Mouse (Mus musculus): ENCODE measurements around the gene Zscan5b. TPM values are rescaled to one million over a fixed set of nuclear protein-coding genes. Genes with fewer than 3 reads are reported as not detected.
A peak's percentile ranks its signal among the peaks of the same experiment; 100 is the strongest.
"Not testable (repeated sequence)": the region's sequence is repeated elsewhere in the genome, so short reads cannot be mapped to it uniquely, and the experiment has no call there.

The Zscan5b gene
- polyA plus RNA-seq, 1 experiment from 2014 or later, result not detected

DNA sequence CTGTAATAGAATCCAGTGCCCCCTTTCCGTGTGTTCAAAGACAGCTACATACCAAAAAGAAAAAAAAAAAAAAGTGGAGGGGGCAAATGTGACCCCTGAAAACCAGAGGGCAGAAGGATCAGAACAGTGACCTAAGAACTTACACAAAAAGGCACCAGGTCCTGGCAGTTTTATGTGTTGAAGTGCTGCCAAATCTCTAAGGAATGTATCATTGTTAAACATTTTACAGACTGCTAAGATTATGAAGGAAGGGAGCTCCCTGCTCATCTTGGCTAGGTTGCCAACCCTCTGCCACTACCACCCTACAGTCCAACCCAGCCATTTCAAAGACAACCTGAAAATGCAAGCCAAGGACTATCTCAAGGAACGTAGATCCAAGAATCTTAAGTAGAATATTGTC is 35.9 kb upstream of the Zscan5b start:
- H3K4me1 ChIP-seq (ENCODE audit: control insufficient read depth, insufficient read depth, low read length), result no peaks in the 10 kb centered on the region
- no peaks in the 10 kb centered on the region for H3K27me3 ChIP-seq (ENCODE audit: control insufficient read depth, insufficient read depth, low read length)
- H3K27ac ChIP-seq (ENCODE audit: low read length), result no peak overlapping the region
- no peak for ATAC-seq (ENCODE audit: insufficient read depth, low FRiP score)
- no peak overlapping the region for H3K4me2 ChIP-seq (ENCODE audit: low read depth, low read length)
- no peak overlapping the region for H3K9ac ChIP-seq (ENCODE audit: low read length)
- WGBS, result 87% methylated on average over 2 of the region's 2 CpGs
- H3K4me3 ChIP-seq (replicated peaks; ENCODE audit: low read length), result no peak overlapping the region
- H3K36me3 ChIP-seq (ENCODE audit: control insufficient read depth, insufficient read depth, low read length), result peaks cover 34% of the 10 kb centered on the region
- no peaks in the 10 kb centered on the region for H3K9me3 ChIP-seq (replicated peaks; ENCODE audit: control insufficient read depth, low read length)

DNA sequence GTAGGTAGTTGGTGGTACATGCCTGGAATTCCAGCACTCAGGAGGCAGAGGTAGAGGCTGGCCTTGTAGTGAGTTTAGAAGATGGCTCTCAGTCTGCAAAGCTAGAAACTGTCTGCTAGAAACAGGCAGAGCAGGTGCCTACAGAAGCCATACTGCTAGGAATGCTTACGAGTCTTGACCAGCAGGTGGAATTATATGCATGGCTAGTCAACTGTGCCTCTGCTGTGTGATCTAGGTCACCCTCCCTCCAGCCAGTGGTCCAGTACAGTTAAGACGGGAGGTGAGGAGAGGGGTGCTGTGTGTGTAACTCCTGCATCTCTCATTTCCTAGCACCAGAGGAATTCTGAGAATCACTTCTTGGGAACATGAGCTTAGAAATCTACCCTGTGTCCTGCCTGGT is 35.3 kb upstream of the Zscan5b start:
- no peak for ATAC-seq (ENCODE audit: insufficient read depth, low FRiP score)
- 86% methylated on average over 2 of the region's 2 CpGs for WGBS
- no peak overlapping the region for H3K27ac ChIP-seq (ENCODE audit: low read length)
- peaks cover 34% of the 10 kb centered on the region for H3K36me3 ChIP-seq (ENCODE audit: control insufficient read depth, insufficient read depth, low read length)
- H3K4me2 ChIP-seq (ENCODE audit: low read depth, low read length), result no peak overlapping the region
- H3K9ac ChIP-seq (ENCODE audit: low read length), result no peak overlapping the region
- no peaks in the 10 kb centered on the region for H3K9me3 ChIP-seq (replicated peaks; ENCODE audit: control insufficient read depth, low read length)
- H3K27me3 ChIP-seq (ENCODE audit: control insufficient read depth, insufficient read depth, low read length), result no peaks in the 10 kb centered on the region
- H3K4me3 ChIP-seq (replicated peaks; ENCODE audit: low read length), result no peak overlapping the region
- no peaks in the 10 kb centered on the region for H3K4me1 ChIP-seq (ENCODE audit: control insufficient read depth, insufficient read depth, low read length)

DNA sequence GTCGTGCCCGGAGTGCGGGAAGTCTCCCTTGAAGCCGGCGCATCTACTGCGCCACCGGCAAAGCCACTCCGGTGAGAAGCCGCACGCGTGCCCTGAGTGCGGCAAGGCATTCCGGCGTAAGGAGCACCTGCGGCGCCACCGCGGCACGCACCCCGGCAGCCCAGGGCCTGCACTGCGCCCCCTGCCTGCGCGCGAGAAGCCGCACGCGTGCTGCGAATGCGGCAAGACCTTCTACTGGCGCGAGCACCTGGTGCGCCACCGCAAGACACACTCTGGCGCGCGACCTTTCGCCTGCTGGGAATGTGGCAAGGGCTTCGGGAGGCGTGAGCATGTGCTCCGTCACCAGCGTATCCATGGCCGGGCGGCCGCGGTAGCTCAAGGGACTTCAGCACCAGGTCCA is 32.5 kb upstream of the Zscan5b start:
- Histone ChIP-seq H3K9me3 (replicated peaks; ENCODE audit: control insufficient read depth, low read length) (no peaks in the 10 kb centered on the region), H3K4me2 (ENCODE audit: low read depth, low read length) (no peak overlapping the region), H3K9ac (ENCODE audit: low read length) (no peak overlapping the region), H3K27ac (ENCODE audit: low read length) (no peak overlapping the region), H3K4me3 (replicated peaks; ENCODE audit: low read length) (no peak overlapping the region), H3K4me1 (ENCODE audit: control insufficient read depth, insufficient read depth, low read length) (no peaks in the 10 kb centered on the region), H3K36me3 (ENCODE audit: control insufficient read depth, insufficient read depth, low read length) (peaks cover 28% of the 10 kb centered on the region), H3K27me3 (ENCODE audit: control insufficient read depth, insufficient read depth, low read length) (no peaks in the 10 kb centered on the region)
- no peak for ATAC-seq (ENCODE audit: insufficient read depth, low FRiP score)
- WGBS, result 52% methylated on average over 45 of the region's 45 CpGs

DNA sequence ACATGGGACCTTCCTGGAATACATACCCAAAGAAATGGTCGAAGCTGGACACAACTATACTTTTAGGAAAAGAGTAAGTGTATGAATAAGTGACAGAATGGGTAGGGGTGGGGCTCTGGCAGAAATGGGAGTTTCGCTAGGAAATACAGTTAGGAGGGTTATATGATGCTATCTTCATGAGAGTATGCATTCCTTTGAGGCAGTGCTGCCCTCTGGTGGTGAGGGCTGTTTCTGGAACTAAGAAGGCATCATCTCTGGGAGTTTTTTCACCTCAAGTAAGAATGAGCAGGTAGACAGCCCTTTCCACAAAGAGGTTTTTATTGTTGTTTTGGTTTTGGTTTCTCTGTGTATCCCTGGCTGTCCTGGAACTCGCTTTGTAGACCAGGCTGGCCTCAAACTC is 30.7 kb upstream of the Zscan5b start:
- no peaks in the 10 kb centered on the region for H3K4me1 ChIP-seq (ENCODE audit: control insufficient read depth, insufficient read depth, low read length)
- WGBS, result 29% methylated on average over 3 of the region's 3 CpGs
- H3K36me3 ChIP-seq (ENCODE audit: control insufficient read depth, insufficient read depth, low read length), result peaks cover 24% of the 10 kb centered on the region; the same call in 1 of the 2 replicates
- ATAC-seq (ENCODE audit: insufficient read depth, low FRiP score), result no peak
- no peak overlapping the region for H3K4me3 ChIP-seq (replicated peaks; ENCODE audit: low read length)
- H3K9ac ChIP-seq (ENCODE audit: low read length), result no peak overlapping the region
- H3K9me3 ChIP-seq (replicated peaks; ENCODE audit: control insufficient read depth, low read length), result no peaks in the 10 kb centered on the region
- no peak overlapping the region for H3K4me2 ChIP-seq (ENCODE audit: low read depth, low read length)
- H3K27me3 ChIP-seq (ENCODE audit: control insufficient read depth, insufficient read depth, low read length), result no peaks in the 10 kb centered on the region
- H3K27ac ChIP-seq (ENCODE audit: low read length), result no peak overlapping the region

DNA sequence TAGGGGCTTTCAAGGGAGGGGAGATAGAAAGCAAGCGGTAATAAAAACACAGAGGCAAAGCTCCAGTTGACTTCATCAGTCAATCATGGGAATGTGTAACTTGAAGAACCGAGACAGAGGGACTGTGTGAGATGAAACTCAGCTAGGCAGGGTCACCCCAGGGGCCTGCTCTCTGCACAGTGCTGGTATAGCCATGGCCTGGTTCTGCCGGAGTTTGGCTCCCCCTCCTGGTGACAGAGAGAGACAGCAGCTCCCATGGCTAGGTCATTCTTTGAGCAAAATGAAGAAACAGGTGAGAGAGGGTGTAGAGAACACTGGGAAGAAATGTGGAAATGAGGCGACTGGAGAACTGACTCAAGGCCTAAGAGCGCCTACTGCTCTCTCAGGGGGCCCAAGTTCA is 27.9 kb upstream of the Zscan5b start:
- no peaks in the 10 kb centered on the region for H3K4me1 ChIP-seq (ENCODE audit: control insufficient read depth, insufficient read depth, low read length)
- peak; percentile 50; the same call in 1 of the 2 replicates for ATAC-seq (ENCODE audit: insufficient read depth, low FRiP score)

DNA sequence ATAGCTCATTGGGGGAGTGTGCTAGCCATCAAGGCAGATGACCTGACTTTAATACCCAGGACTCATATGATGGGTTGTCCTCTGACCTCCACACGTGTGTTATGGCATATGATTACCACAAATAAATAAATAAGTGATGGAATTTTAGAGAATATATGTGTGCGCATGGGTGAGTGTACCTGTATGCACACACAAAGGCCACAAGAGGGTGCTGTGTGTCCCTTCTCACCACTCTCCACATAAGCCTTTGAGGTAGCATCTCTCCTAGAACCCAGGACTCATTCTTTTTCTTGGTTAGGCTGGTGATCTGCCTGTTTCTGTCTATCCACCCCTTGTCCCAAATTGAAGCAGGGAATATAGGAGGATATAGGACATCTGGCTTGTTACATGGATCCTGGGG is 26.3 kb upstream of the Zscan5b start:
- no peak overlapping the region for H3K27ac ChIP-seq (ENCODE audit: low read length)
- H3K9me3 ChIP-seq (replicated peaks; ENCODE audit: control insufficient read depth, low read length), result no peaks in the 10 kb centered on the region
- ATAC-seq (ENCODE audit: insufficient read depth, low FRiP score), result no peak
- 38% methylated on average over 2 of the region's 2 CpGs for WGBS
- no peak overlapping the region for H3K9ac ChIP-seq (ENCODE audit: low read length)
- no peak overlapping the region for H3K4me3 ChIP-seq (replicated peaks; ENCODE audit: low read length)
- no peaks in the 10 kb centered on the region for H3K4me1 ChIP-seq (ENCODE audit: control insufficient read depth, insufficient read depth, low read length)
- H3K4me2 ChIP-seq (ENCODE audit: low read depth, low read length), result no peak overlapping the region
- no peaks in the 10 kb centered on the region for H3K27me3 ChIP-seq (ENCODE audit: control insufficient read depth, insufficient read depth, low read length)
- H3K36me3 ChIP-seq (ENCODE audit: control insufficient read depth, insufficient read depth, low read length), result no peaks in the 10 kb centered on the region

More for the DNA sequence above, 27.9 kb upstream of the Zscan5b start:
- H3K9ac ChIP-seq (ENCODE audit: low read length), result no peak overlapping the region
- H3K9me3 ChIP-seq (replicated peaks; ENCODE audit: control insufficient read depth, low read length), result no peaks in the 10 kb centered on the region
- H3K27me3 ChIP-seq (ENCODE audit: control insufficient read depth, insufficient read depth, low read length), result no peaks in the 10 kb centered on the region
- no peak overlapping the region for H3K4me2 ChIP-seq (ENCODE audit: low read depth, low read length)
- H3K4me3 ChIP-seq (replicated peaks; ENCODE audit: low read length), result no peak overlapping the region
- H3K36me3 ChIP-seq (ENCODE audit: control insufficient read depth, insufficient read depth, low read length), result 0 out of 2 replicates have a peak, but pooled peaks cover 8% of the 10 kb centered on the region
- H3K27ac ChIP-seq (ENCODE audit: low read length), result no peak overlapping the region
- WGBS, result 15% methylated on average over 5 of the region's 5 CpGs

DNA sequence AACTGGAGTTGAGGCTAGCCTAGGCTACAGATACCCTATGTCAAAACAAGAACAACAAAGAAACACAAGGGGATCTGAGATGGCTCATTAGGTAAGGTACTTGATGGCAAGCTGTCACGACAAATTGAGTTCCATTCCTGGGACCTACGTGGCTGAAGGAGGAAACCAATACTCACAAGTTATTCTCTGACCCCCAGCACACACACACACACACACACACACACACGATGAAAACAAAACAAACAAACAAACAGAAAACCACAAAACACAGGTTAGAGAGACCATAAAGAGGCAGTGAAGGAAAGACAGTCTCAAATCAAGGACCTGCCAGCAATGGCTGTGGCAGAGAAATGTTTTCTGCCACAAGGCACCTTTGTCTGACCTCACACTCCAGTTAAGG is 25.3 kb upstream of the Zscan5b start, which contains the start of gene Galp:
TSS of gene Galp (plus strand) at position 301 of the 400 bp plus-strand sequence.
- 64% methylated on average over 3 of the region's 3 CpGs for WGBS
- no peaks in the 10 kb centered on the region for H3K4me1 ChIP-seq (ENCODE audit: control insufficient read depth, insufficient read depth, low read length)
- no peaks in the 10 kb centered on the region for H3K36me3 ChIP-seq (ENCODE audit: control insufficient read depth, insufficient read depth, low read length)
- no peak within 1 kb of the TSS for H3K4me3 ChIP-seq (replicated peaks; ENCODE audit: low read length)
- ATAC-seq (ENCODE audit: insufficient read depth, low FRiP score), result no peak
- H3K4me2 ChIP-seq (ENCODE audit: low read depth, low read length), result no peak within 1 kb of the TSS
- H3K9me3 ChIP-seq (replicated peaks; ENCODE audit: control insufficient read depth, low read length), result no peaks in the 10 kb centered on the region
- H3K27ac ChIP-seq (ENCODE audit: low read length), result no peak within 1 kb of the TSS
- no peak within 1 kb of the TSS for H3K9ac ChIP-seq (ENCODE audit: low read length)
- H3K27me3 ChIP-seq (ENCODE audit: control insufficient read depth, insufficient read depth, low read length), result no peaks in the 10 kb centered on the region

DNA sequence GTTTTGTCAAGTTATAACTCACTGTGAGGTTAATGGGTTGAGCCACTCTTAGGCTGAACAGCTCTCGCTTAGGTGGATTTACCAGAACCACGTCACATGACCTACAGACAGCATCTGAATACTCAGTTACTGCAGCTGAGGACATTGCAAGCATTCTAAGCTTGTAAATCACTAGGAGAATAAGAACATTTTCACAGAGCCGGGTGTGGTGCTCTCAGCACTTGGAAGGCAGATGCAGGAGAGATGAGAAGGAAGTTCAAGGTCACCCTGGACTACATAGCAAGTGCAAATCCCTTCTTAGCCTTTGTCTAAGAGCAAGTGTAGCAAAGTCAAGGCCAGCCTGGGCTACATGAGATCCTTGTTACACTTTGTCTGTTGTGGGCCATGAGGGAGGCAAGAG is 17.9 kb upstream of the Zscan5b start:
- H3K9ac ChIP-seq (ENCODE audit: low read length), result no peak overlapping the region
- no peaks in the 10 kb centered on the region for H3K4me1 ChIP-seq (ENCODE audit: control insufficient read depth, insufficient read depth, low read length)
- H3K4me3 ChIP-seq (replicated peaks; ENCODE audit: low read length), result no peak overlapping the region
- H3K27ac ChIP-seq (ENCODE audit: low read length), result no peak overlapping the region
- no peaks in the 10 kb centered on the region for H3K36me3 ChIP-seq (ENCODE audit: control insufficient read depth, insufficient read depth, low read length)
- no peak overlapping the region for H3K4me2 ChIP-seq (ENCODE audit: low read depth, low read length)
- 82% methylated on average over 3 of the region's 3 CpGs for WGBS
- ATAC-seq (ENCODE audit: insufficient read depth, low FRiP score), result no peak
- no peaks in the 10 kb centered on the region for H3K9me3 ChIP-seq (replicated peaks; ENCODE audit: control insufficient read depth, low read length)
- H3K27me3 ChIP-seq (ENCODE audit: control insufficient read depth, insufficient read depth, low read length), result no peaks in the 10 kb centered on the region

DNA sequence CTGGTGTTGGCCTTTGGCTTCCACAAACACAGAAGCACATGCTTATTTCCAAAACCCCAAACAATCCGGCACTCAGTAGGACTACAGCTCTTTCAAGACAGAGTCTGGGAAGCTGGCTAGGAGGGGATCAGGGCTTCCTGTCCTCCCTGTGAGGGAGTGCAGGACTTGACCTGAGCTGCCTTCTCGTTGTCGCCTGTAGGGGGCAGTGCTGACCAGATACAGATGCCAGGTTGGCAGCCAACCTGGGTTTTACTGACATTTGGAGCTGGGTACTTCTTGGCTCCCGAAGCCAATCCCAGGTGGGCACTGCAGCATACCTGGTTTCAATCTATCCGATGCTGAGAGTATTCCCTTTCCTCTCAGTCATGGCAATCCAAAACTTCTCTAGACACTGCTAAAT is 8.9 kb upstream of the Zscan5b start:
- no peaks in the 10 kb centered on the region for H3K9me3 ChIP-seq (replicated peaks; ENCODE audit: control insufficient read depth, low read length)
- H3K4me3 ChIP-seq (replicated peaks; ENCODE audit: low read length), result no peak overlapping the region
- H3K36me3 ChIP-seq (ENCODE audit: control insufficient read depth, insufficient read depth, low read length), result no peaks in the 10 kb centered on the region
- no peaks in the 10 kb centered on the region for H3K4me1 ChIP-seq (ENCODE audit: control insufficient read depth, insufficient read depth, low read length)
- ATAC-seq (ENCODE audit: insufficient read depth, low FRiP score), result no peak
- no peak overlapping the region for H3K4me2 ChIP-seq (ENCODE audit: low read depth, low read length)
- H3K27me3 ChIP-seq (ENCODE audit: control insufficient read depth, insufficient read depth, low read length), result no peaks in the 10 kb centered on the region
- WGBS, result 49% methylated on average over 5 of the region's 5 CpGs
- no peak overlapping the region for H3K27ac ChIP-seq (ENCODE audit: low read length)
- H3K9ac ChIP-seq (ENCODE audit: low read length), result no peak overlapping the region

DNA sequence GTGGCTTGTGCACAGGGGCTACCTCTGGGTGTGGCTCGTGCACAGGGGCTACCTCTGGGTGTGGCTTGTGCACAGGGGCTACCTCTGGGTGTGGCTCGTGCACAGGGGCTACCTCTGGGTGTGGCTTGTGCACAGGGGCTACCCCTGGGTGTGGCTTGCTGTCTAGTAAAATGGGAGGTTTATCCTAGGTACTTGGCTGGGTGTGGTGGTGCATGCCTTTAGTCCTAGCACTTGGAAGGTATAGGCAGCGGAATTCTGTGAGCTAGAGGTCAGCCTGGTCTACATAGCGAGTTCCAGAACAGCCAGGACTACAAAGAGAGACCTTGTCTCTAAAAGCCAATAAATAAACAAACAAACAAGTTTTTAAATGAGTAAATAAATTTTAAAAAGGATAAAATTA is 7.4 kb upstream of the Zscan5b start:
- WGBS, result 70% methylated on average over 3 of the region's 4 CpGs
- H3K4me2 ChIP-seq (ENCODE audit: low read depth, low read length); ATAC-seq (ENCODE audit: insufficient read depth, low FRiP score); H3K9me3 ChIP-seq (replicated peaks; ENCODE audit: control insufficient read depth, low read length); H3K4me3 ChIP-seq (replicated peaks; ENCODE audit: low read length); H3K36me3 ChIP-seq (ENCODE audit: control insufficient read depth, insufficient read depth, low read length); H3K4me1 ChIP-seq (ENCODE audit: control insufficient read depth, insufficient read depth, low read length); H3K27me3 ChIP-seq (ENCODE audit: control insufficient read depth, insufficient read depth, low read length); H3K9ac ChIP-seq (ENCODE audit: low read length); H3K27ac ChIP-seq (ENCODE audit: low read length): not testable (repeated sequence)
